Mouse (Mus musculus): ENCODE results near the gene Olfml3. TPM values are rescaled to one million over a fixed set of nuclear protein-coding genes. Genes with fewer than 3 reads are reported as not detected.

The Olfml3 gene
- polyA plus RNA-seq, 1 experiment from 2014 or later = 2.7 TPM

- DNase-seq (no peak), ATAC-seq (ENCODE audit: low read depth) (peak; percentile 86)
- Histone ChIP-seq H3K36me3 (no peaks in the 10 kb centered on the region), H3K27ac (no peak overlapping the region), H3K9me3 (replicated peaks) (no peaks in the 10 kb centered on the region), H3K4me1 (replicated peaks) (peaks cover 10% of the 10 kb centered on the region; the same call in 1 of the 2 replicates), H3K4me3 (replicated peaks) (no peak overlapping the region), H3K27me3 (no peaks in the 10 kb centered on the region), H3K9ac (no peak overlapping the region), H3K4me2 (no peak overlapping the region)
- WGBS (ENCODE audit: insufficient replicate concordance) = 16% methylated on average over 3 of the region's 3 CpGs
These were observed 13.7 kb downstream of the Olfml3 start for GRCm38 (mm10) chr3:103724137-103724536.

DNA sequence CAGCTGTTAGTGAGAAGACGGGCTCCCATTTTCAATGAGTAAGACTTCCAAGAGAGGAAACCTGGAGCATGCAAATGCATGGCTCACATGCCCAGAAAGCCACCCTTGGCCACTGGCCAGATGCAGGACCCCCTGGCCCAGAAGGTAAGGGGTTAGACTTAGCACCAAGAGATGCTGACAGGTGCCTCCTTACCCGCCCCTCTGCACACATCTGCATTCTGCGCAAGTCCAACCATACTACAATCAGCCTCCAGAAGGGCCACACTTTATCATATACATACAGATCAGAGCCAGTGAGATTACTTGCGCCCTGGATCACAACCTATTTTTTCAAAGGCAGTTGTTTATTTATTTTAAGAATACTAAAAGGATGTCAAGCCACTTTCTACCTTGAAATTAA, 19.1 kb downstream of the Olfml3 start:
- Histone ChIP-seq H3K4me3 (replicated peaks) (no peak overlapping the region), H3K4me1 (replicated peaks) (no peaks in the 10 kb centered on the region; the same call in 1 of the 2 replicates), H3K9ac (no peak overlapping the region), H3K27me3 (no peaks in the 10 kb centered on the region), H3K27ac (no peak overlapping the region), H3K9me3 (replicated peaks) (no peaks in the 10 kb centered on the region), H3K4me2 (no peak overlapping the region), H3K36me3 (no peaks in the 10 kb centered on the region)
- no peak for DNase-seq
- ATAC-seq (ENCODE audit: low read depth) = no peak
- 65% methylated on average over 4 of the region's 4 CpGs for WGBS (ENCODE audit: insufficient replicate concordance)

DNA sequence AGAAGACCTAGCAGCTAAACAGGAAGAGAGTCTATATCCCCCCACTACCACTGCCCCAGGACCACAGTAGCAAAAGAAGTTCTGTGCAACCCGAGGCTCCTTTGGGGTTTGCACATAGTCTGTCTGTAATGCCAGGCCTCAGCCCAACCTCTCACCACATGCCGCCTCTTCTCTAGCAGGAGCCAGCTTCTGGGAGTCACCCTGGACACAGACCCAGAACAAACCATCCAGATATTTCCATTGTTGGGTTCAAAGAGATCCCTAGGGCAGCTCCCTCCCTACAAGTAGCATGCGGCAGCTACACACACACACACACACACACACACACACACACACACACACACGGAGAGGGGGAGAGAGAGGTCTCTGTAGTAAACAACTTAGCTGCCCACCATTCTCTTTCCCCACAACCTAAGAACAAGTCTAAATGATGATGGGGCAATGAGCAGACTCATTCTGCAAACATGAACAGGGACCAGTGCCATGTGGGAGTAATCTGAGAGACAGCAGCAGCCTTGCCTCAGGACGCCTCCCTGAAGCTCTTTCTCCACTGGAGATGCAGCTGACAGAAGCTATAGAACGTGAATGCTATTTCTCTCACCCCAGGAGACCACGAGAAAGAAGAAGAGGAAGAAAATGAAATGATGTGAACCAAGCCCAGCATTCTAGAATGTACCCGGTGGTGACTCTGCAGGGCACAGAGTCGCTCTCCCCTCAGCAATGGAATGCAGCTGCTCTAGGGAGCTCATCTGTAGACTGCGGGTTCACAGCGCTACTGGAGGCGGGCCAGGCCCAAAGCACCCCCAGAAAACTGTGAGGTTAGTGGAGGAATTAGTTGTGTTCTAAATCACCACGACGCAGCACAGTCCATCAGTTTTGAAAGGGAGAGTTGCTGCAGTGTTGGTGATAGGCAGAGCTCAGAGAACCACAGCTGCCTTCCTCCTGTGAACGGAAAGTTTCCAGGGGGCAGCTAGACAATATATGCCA, 20.7 kb downstream of the Olfml3 start:
- Histone ChIP-seq H3K27ac (no peak overlapping the region), H3K4me3 (replicated peaks) (no peak overlapping the region), H3K9me3 (replicated peaks) (no peaks in the 10 kb centered on the region), H3K27me3 (no peaks in the 10 kb centered on the region), H3K9ac (no peak overlapping the region), H3K4me1 (replicated peaks) (no peaks in the 10 kb centered on the region), H3K4me2 (no peak overlapping the region), H3K36me3 (no peaks in the 10 kb centered on the region)
- ATAC-seq (ENCODE audit: low read depth) (no peak), DNase-seq (no peak)
- WGBS (ENCODE audit: insufficient replicate concordance) = 51% methylated on average over 15 of the region's 15 CpGs

GRCm38 (mm10) chr3:103715762-103716693, 21.8 kb downstream of the Olfml3 start:
- no peaks in the 10 kb centered on the region for H3K4me1 ChIP-seq (replicated peaks)
- no peak overlapping the region for H3K4me3 ChIP-seq (replicated peaks)
- no peak for ATAC-seq (ENCODE audit: low read depth)
- no peak overlapping the region for H3K27ac ChIP-seq
- no peak for DNase-seq
- no peaks in the 10 kb centered on the region for H3K27me3 ChIP-seq
- H3K4me2 ChIP-seq = no peak overlapping the region
- no peak overlapping the region for H3K9ac ChIP-seq
- 51% methylated on average over 11 of the region's 11 CpGs for WGBS (ENCODE audit: insufficient replicate concordance)
- no peaks in the 10 kb centered on the region for H3K9me3 ChIP-seq (replicated peaks)
- no peaks in the 10 kb centered on the region for H3K36me3 ChIP-seq

DNA sequence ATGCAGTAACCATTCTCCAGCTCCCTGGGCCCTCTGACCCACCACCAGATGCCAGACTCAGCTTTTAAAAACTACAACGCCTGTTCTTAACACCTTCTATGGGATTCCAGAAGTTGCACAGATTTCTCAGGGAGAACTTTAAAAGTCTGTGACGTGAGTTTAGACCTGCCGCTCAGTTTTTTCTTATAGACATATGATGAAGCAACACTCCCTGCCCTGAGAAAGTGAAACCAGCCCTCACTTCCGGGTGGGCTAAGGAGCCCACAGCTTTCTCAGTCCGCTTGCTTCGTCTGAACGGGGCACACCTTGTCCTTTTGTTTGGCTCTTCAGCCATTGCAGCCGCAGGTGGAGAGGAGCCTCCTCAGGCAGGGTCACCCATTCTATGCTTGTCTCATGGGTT, 22.9 kb downstream of the Olfml3 start:
- H3K4me1 ChIP-seq (replicated peaks) = no peaks in the 10 kb centered on the region
- no peaks in the 10 kb centered on the region for H3K27me3 ChIP-seq
- H3K4me3 ChIP-seq (replicated peaks) = no peak overlapping the region
- no peaks in the 10 kb centered on the region for H3K9me3 ChIP-seq (replicated peaks)
- ATAC-seq (ENCODE audit: low read depth) = no peak
- DNase-seq = no peak
- no peak overlapping the region for H3K27ac ChIP-seq
- WGBS (ENCODE audit: insufficient replicate concordance) = 66% methylated on average over 8 of the region's 8 CpGs
- H3K4me2 ChIP-seq = no peak overlapping the region
- H3K36me3 ChIP-seq = no peaks in the 10 kb centered on the region
- H3K9ac ChIP-seq = no peak overlapping the region

GRCm38 (mm10) chr3:103714236-103714875, 23.4 kb downstream of the Olfml3 start:
- Histone ChIP-seq H3K36me3 (no peaks in the 10 kb centered on the region), H3K27me3 (no peaks in the 10 kb centered on the region), H3K9me3 (replicated peaks) (no peaks in the 10 kb centered on the region), H3K9ac (no peak overlapping the region), H3K4me2 (no peak overlapping the region), H3K4me3 (replicated peaks) (no peak overlapping the region), H3K4me1 (replicated peaks) (no peaks in the 10 kb centered on the region), H3K27ac (no peak overlapping the region)
- ATAC-seq (ENCODE audit: low read depth) (no peak), DNase-seq (no peak)
- 61% methylated on average over 7 of the region's 7 CpGs for WGBS (ENCODE audit: insufficient replicate concordance)

DNA sequence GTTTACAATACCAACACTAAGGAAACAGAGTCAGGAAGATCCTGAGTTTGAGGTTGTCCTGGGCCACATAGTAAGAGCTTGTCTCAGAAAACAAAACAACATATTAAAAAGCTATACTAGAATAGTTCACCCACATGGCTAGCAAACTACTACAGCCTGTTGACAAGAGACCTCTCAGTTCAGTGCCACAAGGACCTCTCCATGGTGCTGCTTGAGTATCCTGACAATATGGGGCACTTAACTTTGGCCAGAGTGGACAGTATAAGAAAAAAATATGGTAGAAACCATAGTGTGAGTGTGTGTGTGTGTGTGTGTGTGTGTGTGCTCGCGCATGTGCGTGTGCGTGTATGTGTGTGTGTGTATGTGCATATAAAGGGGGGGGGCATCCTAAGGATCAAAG, 25.6 kb downstream of the Olfml3 start:
- WGBS (ENCODE audit: insufficient replicate concordance) = 78% methylated on average over 4 of the region's 4 CpGs
- no peaks in the 10 kb centered on the region for H3K9me3 ChIP-seq (replicated peaks)
- H3K27me3 ChIP-seq = no peaks in the 10 kb centered on the region
- H3K36me3 ChIP-seq = no peaks in the 10 kb centered on the region
- H3K4me1 ChIP-seq (replicated peaks) = no peaks in the 10 kb centered on the region
- ATAC-seq (ENCODE audit: low read depth) (no peak), DNase-seq (no peak)
- no peak overlapping the region for H3K9ac ChIP-seq
- no peak overlapping the region for H3K4me3 ChIP-seq (replicated peaks)
- H3K27ac ChIP-seq = no peak overlapping the region
- H3K4me2 ChIP-seq = no peak overlapping the region

DNA sequence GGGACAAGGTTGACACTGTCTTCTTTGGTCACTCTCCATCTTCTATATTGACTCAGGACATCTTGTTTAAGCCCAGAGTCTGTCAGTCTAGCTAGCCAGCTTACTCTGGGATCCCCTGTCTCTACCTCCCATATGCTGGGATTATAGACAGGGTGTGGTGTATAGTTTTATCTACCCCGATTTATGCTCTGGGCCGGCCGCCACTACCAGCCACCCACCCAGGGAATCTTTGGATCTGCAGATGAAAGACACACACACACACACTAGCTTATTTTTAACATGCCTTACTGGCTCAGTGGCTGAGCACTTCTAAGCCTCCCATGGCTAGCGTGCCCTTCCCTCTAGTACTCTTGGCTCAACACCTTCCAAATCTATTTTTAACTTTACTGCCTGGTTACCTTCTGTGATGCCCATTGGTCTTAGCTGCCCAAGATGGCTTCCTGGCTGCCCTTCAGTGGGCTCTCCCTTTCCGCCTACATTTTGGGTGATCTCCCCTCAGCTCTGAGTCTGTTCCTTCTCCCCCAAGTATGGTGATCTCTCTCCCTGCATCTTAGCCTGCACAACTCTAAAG, 28.2 kb downstream of the Olfml3 start:
- Histone ChIP-seq H3K4me3 (replicated peaks) (no peak overlapping the region), H3K9me3 (replicated peaks) (no peaks in the 10 kb centered on the region), H3K36me3 (no peaks in the 10 kb centered on the region), H3K4me1 (replicated peaks) (no peaks in the 10 kb centered on the region), H3K4me2 (no peak overlapping the region), H3K27ac (no peak overlapping the region), H3K9ac (no peak overlapping the region), H3K27me3 (no peaks in the 10 kb centered on the region)
- ATAC-seq (ENCODE audit: low read depth) (no peak), DNase-seq (no peak)
- 69% methylated on average over 5 of the region's 5 CpGs for WGBS (ENCODE audit: insufficient replicate concordance)

GRCm38 (mm10) chr3:103705426-103705825, 32.4 kb downstream of the Olfml3 start:
- Histone ChIP-seq H3K36me3 (no peaks in the 10 kb centered on the region), H3K9me3 (replicated peaks) (no peaks in the 10 kb centered on the region), H3K4me2 (no peak overlapping the region), H3K4me3 (replicated peaks) (no peak overlapping the region), H3K4me1 (replicated peaks) (no peaks in the 10 kb centered on the region), H3K27ac (no peak overlapping the region), H3K9ac (no peak overlapping the region), H3K27me3 (no peaks in the 10 kb centered on the region)
- DNase-seq (no peak), ATAC-seq (ENCODE audit: low read depth) (no peak)
- WGBS (ENCODE audit: insufficient replicate concordance) = 76% methylated on average over 12 of the region's 12 CpGs

GRCm38 (mm10) chr3:103704661-103705060, 33.1 kb downstream of the Olfml3 start:
- Histone ChIP-seq H3K9ac (no peak overlapping the region), H3K4me1 (replicated peaks) (no peaks in the 10 kb centered on the region)
- 62% methylated on average over 6 of the region's 6 CpGs for WGBS (ENCODE audit: insufficient replicate concordance)

More at GRCm38 (mm10) chr3:103704661-103705060, 33.1 kb downstream of the Olfml3 start:
- no peaks in the 10 kb centered on the region for H3K36me3 ChIP-seq
- DNase-seq (no peak), ATAC-seq (ENCODE audit: low read depth) (no peak)
- no peak overlapping the region for H3K4me2 ChIP-seq
- no peaks in the 10 kb centered on the region for H3K27me3 ChIP-seq
- no peaks in the 10 kb centered on the region for H3K9me3 ChIP-seq (replicated peaks)
- H3K4me3 ChIP-seq (replicated peaks) = no peak overlapping the region
- H3K27ac ChIP-seq = no peak overlapping the region

All from liver, embryonic 13.5 days (tissue).